Mouse (Mus musculus) erythroblast, embryonic 14.5 days (primary cell): ENCODE results near the gene Gm9922.

Experiments used
- GATA1 ChIP-seq: IDR thresholded peaks from 2 replicates; pipeline ENCODE4 v1.6.1; 2012; ENCODE audit warnings: low read length, inconsistent platforms, mixed read lengths
- TAL1 ChIP-seq: IDR thresholded peaks from 3 replicates; pipeline ENCODE4 v1.6.1; 2012; ENCODE audit warnings: low read length, inconsistent platforms, mixed read lengths

DNA sequence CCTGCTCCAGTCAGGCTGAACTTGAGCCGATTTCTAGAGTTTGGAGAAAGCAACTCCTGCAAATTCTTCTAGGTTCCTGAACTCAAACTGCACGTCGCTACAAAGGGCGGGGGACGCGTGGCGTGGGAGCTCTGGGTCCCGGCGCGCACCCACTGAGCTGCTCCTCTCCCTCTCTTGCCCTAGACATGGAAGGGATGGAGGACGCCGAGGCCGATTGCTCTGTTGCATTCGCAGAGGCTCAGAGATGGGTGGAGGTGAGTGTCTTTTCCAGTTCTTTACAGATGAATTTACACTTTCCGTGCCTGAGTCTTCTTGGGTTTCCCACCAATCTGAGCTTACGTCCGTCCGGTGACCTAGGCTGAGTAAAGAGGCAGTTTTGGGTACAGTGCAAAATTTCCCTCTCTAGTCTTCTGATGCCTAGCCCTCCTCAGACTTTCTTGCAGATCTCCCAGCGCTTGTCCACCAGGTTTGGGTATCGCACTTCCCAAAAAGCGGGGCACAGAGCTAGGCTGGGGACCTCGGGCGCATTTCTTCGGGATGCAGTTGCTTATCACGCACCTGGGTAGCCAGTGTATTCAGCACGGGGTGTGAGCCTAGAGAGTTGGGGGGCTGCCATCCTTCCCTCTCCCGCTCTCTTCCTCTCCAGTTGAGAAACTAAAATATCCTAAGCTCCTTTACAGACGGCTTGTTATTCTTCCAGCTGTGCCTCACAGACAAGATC is 518 bp upstream of the Gm9922 start:
- no peak for TF ChIP-seq GATA1
- TF ChIP-seq TAL1: no peak
